Mouse (Mus musculus): ENCODE data around the gene Abi2.

Gene Abi2

GRCm38 (mm10) chr1:60449896-60450295 lies 40.5 kb downstream of the Abi2 start:
- DNase-seq (ENCODE audit: low read depth, low spot score), result no peak
- no peaks in the 10 kb centered on the region for H3K36me3 ChIP-seq (ENCODE audit: control insufficient read depth, insufficient read depth, low read length, poor library complexity, severe bottlenecking)
- H3K27me3 ChIP-seq (ENCODE audit: control insufficient read depth, insufficient read depth, low read length, poor library complexity, severe bottlenecking), result no peaks in the 10 kb centered on the region

GRCm38 (mm10) chr1:60460623-60461022 lies 51.2 kb downstream of the Abi2 start:
- Histone ChIP-seq H3K27me3 (ENCODE audit: control insufficient read depth, insufficient read depth, low read length, poor library complexity, severe bottlenecking) (peaks cover 3% of the 10 kb centered on the region; the same call in 1 of the 2 replicates), H3K36me3 (ENCODE audit: control insufficient read depth, insufficient read depth, low read length, poor library complexity, severe bottlenecking) (no peaks in the 10 kb centered on the region)
- no peak for DNase-seq (ENCODE audit: low read depth, low spot score)

- no peak for DNase-seq (ENCODE audit: low read depth, low spot score)
- no peaks in the 10 kb centered on the region for H3K27me3 ChIP-seq (ENCODE audit: control insufficient read depth, insufficient read depth, low read length, poor library complexity, severe bottlenecking)
These were observed 60.1 kb downstream of the Abi2 start for GRCm38 (mm10) chr1:60469491-60469890.

GRCm38 (mm10) chr1:60470541-60470940 lies 61.1 kb downstream of the Abi2 start:
- no peak for DNase-seq (ENCODE audit: low read depth, low spot score)
- H3K36me3 ChIP-seq (ENCODE audit: control insufficient read depth, insufficient read depth, low read length, poor library complexity, severe bottlenecking), result no peaks in the 10 kb centered on the region

More at GRCm38 (mm10) chr1:60469491-60469890, 60.1 kb downstream of the Abi2 start:
- no peaks in the 10 kb centered on the region for H3K36me3 ChIP-seq (ENCODE audit: control insufficient read depth, insufficient read depth, low read length, poor library complexity, severe bottlenecking)

GRCm38 (mm10) chr1:60481561-60481960 lies 72.1 kb downstream of the Abi2 start:
- Histone ChIP-seq H3K27me3 (ENCODE audit: control insufficient read depth, insufficient read depth, low read length, poor library complexity, severe bottlenecking) (no peaks in the 10 kb centered on the region), H3K36me3 (ENCODE audit: control insufficient read depth, insufficient read depth, low read length, poor library complexity, severe bottlenecking) (no peaks in the 10 kb centered on the region)
- no peak for DNase-seq (ENCODE audit: low read depth, low spot score)

More at GRCm38 (mm10) chr1:60470541-60470940, 61.1 kb downstream of the Abi2 start:
- no peaks in the 10 kb centered on the region for H3K27me3 ChIP-seq (ENCODE audit: control insufficient read depth, insufficient read depth, low read length, poor library complexity, severe bottlenecking)

GRCm38 (mm10) chr1:60482881-60483280 lies 73.5 kb downstream of the Abi2 start:
- no peak for DNase-seq (ENCODE audit: low read depth, low spot score)
- H3K27me3 ChIP-seq (ENCODE audit: control insufficient read depth, insufficient read depth, low read length, poor library complexity, severe bottlenecking), result no peaks in the 10 kb centered on the region
- H3K36me3 ChIP-seq (ENCODE audit: control insufficient read depth, insufficient read depth, low read length, poor library complexity, severe bottlenecking), result no peaks in the 10 kb centered on the region

- H3K36me3 ChIP-seq (ENCODE audit: control insufficient read depth, insufficient read depth, low read length, poor library complexity, severe bottlenecking), result no peaks in the 10 kb centered on the region
- no peak for DNase-seq (ENCODE audit: low read depth, low spot score)
These were observed 76.2 kb downstream of the Abi2 start for GRCm38 (mm10) chr1:60485649-60486048.

GRCm38 (mm10) chr1:60488635-60489034 lies 79.2 kb downstream of the Abi2 start:
- H3K27me3 ChIP-seq (ENCODE audit: control insufficient read depth, insufficient read depth, low read length, poor library complexity, severe bottlenecking), result no peaks in the 10 kb centered on the region
- no peaks in the 10 kb centered on the region for H3K36me3 ChIP-seq (ENCODE audit: control insufficient read depth, insufficient read depth, low read length, poor library complexity, severe bottlenecking)

More at GRCm38 (mm10) chr1:60485649-60486048, 76.2 kb downstream of the Abi2 start:
- H3K27me3 ChIP-seq (ENCODE audit: control insufficient read depth, insufficient read depth, low read length, poor library complexity, severe bottlenecking), result no peaks in the 10 kb centered on the region

GRCm38 (mm10) chr1:60489660-60490059 lies 80.2 kb downstream of the Abi2 start:
- no peaks in the 10 kb centered on the region for H3K27me3 ChIP-seq (ENCODE audit: control insufficient read depth, insufficient read depth, low read length, poor library complexity, severe bottlenecking)
- DNase-seq (ENCODE audit: low read depth, low spot score), result no peak
- H3K36me3 ChIP-seq (ENCODE audit: control insufficient read depth, insufficient read depth, low read length, poor library complexity, severe bottlenecking), result no peaks in the 10 kb centered on the region

More at GRCm38 (mm10) chr1:60488635-60489034, 79.2 kb downstream of the Abi2 start:
- DNase-seq (ENCODE audit: low read depth, low spot score), result no peak

GRCm38 (mm10) chr1:60490510-60490909 lies 81.1 kb downstream of the Abi2 start:
- Histone ChIP-seq H3K36me3 (ENCODE audit: control insufficient read depth, insufficient read depth, low read length, poor library complexity, severe bottlenecking) (no peaks in the 10 kb centered on the region), H3K27me3 (ENCODE audit: control insufficient read depth, insufficient read depth, low read length, poor library complexity, severe bottlenecking) (no peaks in the 10 kb centered on the region)
- no peak for DNase-seq (ENCODE audit: low read depth, low spot score)

GRCm38 (mm10) chr1:60492404-60492803 lies 83.0 kb downstream of the Abi2 start:
- no peaks in the 10 kb centered on the region for H3K36me3 ChIP-seq (ENCODE audit: control insufficient read depth, insufficient read depth, low read length, poor library complexity, severe bottlenecking)
- DNase-seq (ENCODE audit: low read depth, low spot score), result no peak
- H3K27me3 ChIP-seq (ENCODE audit: control insufficient read depth, insufficient read depth, low read length, poor library complexity, severe bottlenecking), result no peaks in the 10 kb centered on the region

GRCm38 (mm10) chr1:60493421-60493820 lies 84.0 kb downstream of the Abi2 start:
- no peaks in the 10 kb centered on the region for H3K36me3 ChIP-seq (ENCODE audit: control insufficient read depth, insufficient read depth, low read length, poor library complexity, severe bottlenecking)

GRCm38 (mm10) chr1:60503456-60503855 lies 94.0 kb downstream of the Abi2 start:
- Histone ChIP-seq H3K27me3 (ENCODE audit: control insufficient read depth, insufficient read depth, low read length, poor library complexity, severe bottlenecking) (no peaks in the 10 kb centered on the region), H3K36me3 (ENCODE audit: control insufficient read depth, insufficient read depth, low read length, poor library complexity, severe bottlenecking) (no peaks in the 10 kb centered on the region)
- peak; percentile 15 for DNase-seq (ENCODE audit: low read depth, low spot score)

More at GRCm38 (mm10) chr1:60493421-60493820, 84.0 kb downstream of the Abi2 start:
- no peak for DNase-seq (ENCODE audit: low read depth, low spot score)
- H3K27me3 ChIP-seq (ENCODE audit: control insufficient read depth, insufficient read depth, low read length, poor library complexity, severe bottlenecking), result no peaks in the 10 kb centered on the region

GRCm38 (mm10) chr1:60510584-60510983 lies 101.2 kb downstream of the Abi2 start:
- Histone ChIP-seq H3K36me3 (ENCODE audit: control insufficient read depth, insufficient read depth, low read length, poor library complexity, severe bottlenecking) (no peaks in the 10 kb centered on the region), H3K27me3 (ENCODE audit: control insufficient read depth, insufficient read depth, low read length, poor library complexity, severe bottlenecking) (no peaks in the 10 kb centered on the region)
- no peak for DNase-seq (ENCODE audit: low read depth, low spot score)

GRCm38 (mm10) chr1:60530107-60530506 lies 120.7 kb downstream of the Abi2 start:
- DNase-seq (ENCODE audit: low read depth, low spot score), result no peak
- H3K27me3 ChIP-seq (ENCODE audit: control insufficient read depth, insufficient read depth, low read length, poor library complexity, severe bottlenecking), result no peaks in the 10 kb centered on the region

GRCm38 (mm10) chr1:60530636-60531035 lies 121.2 kb downstream of the Abi2 start:
- H3K36me3 ChIP-seq (ENCODE audit: control insufficient read depth, insufficient read depth, low read length, poor library complexity, severe bottlenecking), result no peaks in the 10 kb centered on the region
- no peak for DNase-seq (ENCODE audit: low read depth, low spot score)
- H3K27me3 ChIP-seq (ENCODE audit: control insufficient read depth, insufficient read depth, low read length, poor library complexity, severe bottlenecking), result no peaks in the 10 kb centered on the region

More at GRCm38 (mm10) chr1:60530107-60530506, 120.7 kb downstream of the Abi2 start:
- no peaks in the 10 kb centered on the region for H3K36me3 ChIP-seq (ENCODE audit: control insufficient read depth, insufficient read depth, low read length, poor library complexity, severe bottlenecking)

All from splenic B cell, adult 2 months (primary cell).